Mouse (Mus musculus): Measurements from ENCODE around the gene Tmprss9.

DNA sequence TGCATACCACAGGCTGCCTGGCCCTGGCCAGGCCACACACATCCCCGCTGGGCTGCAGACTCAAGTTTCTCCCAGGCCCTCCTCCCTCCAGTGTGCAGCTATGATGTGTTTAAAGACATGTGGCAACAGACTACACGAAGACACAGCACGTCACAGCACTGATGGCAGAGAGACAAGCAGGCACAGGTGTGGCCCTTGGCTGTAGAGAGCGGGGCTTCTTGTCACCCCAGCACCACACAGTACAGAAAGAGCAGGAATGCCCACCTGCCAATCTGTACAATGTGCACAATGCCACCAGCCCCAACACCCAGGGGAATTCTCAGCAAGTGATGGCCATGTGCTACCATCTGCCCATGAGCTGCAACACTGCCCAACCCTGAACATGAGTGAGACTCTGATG is 39.7 kb downstream of the Tmprss9 start:
- TF ChIP-seq EP300 (IDR thresholded peaks at IDR 0.05; ENCODE audit: low read length) (no peak), KAT2A (IDR thresholded peaks at IDR 0.05; ENCODE audit: insufficient replicate concordance, low read length) (no peak), CTCF (conservative IDR thresholded peaks at IDR 0.05 in 1 of 2, IDR thresholded peaks at IDR 0.05 in 1 of 2; ENCODE audit: low read depth in 2 of 2, low read length in 2 of 2) (no peak), ZNF384 (IDR thresholded peaks at IDR 0.05; ENCODE audit: low read depth, low read length) (no peak), UBTF (IDR thresholded peaks at IDR 0.05; ENCODE audit: low read depth, low read length) (no peak), POLR2A (IDR thresholded peaks at IDR 0.05; ENCODE audit: low read depth, low read length) (no peak), MAX (IDR thresholded peaks at IDR 0.05; ENCODE audit: low read length) (no peak), JUND (conservative IDR thresholded peaks at IDR 0.05; ENCODE audit: low read depth, low read length) (no peak), MAZ (IDR thresholded peaks at IDR 0.05; ENCODE audit: low read depth, low read length) (no peak), BHLHE40 (IDR thresholded peaks at IDR 0.05; ENCODE audit: low read depth, low read length) (no peak), E2F4 (IDR thresholded peaks at IDR 0.05; ENCODE audit: insufficient replicate concordance, low read depth, low read length) (no peak)

All from CH12.LX (cell line).